Mouse (Mus musculus) intestine, embryonic 15.5 days (tissue): ENCODE measurements at regions not wholly inside any gene's neighbourhood (a gene's known extent, or its start where the extent isn't known, plus 50 kb on each side); places are given as distances from the start of the nearest gene placed in this dataset.

Experiments used
- ATAC-seq: fragments of 200-750 bp; cut with Nextera tagmentation; 2 replicates; pipeline ENCODE4 v1.8.0; 2017; ENCODE audit warnings: moderate TSS enrichment, moderate library complexity
- H3K27ac ChIP-seq: fragments of 300-500 bp; sonication (generic); 2 replicates; pipeline ENCODE4 v1.5.1; 2015; ENCODE audit warnings: mild to moderate bottlenecking, inconsistent platforms
- H3K27me3 ChIP-seq: fragments of 300-500 bp; sonication (generic); replicated peaks from 2 replicates; pipeline ENCODE4 v1.6.1; 2015; ENCODE audit warnings: inconsistent platforms
- H3K36me3 ChIP-seq: fragments of 300-500 bp; sonication (generic); 2 replicates; pipeline ENCODE4 v1.6.1; 2015; ENCODE audit warnings: inconsistent platforms
- H3K4me1 ChIP-seq: fragments of 300-500 bp; sonication (generic); replicated peaks from 2 replicates; pipeline ENCODE4 v1.6.1; 2015; ENCODE audit warnings: inconsistent platforms
- H3K4me2 ChIP-seq: fragments of 300-500 bp; sonication (generic); replicated peaks from 2 replicates; pipeline ENCODE4 v1.6.1; 2015; ENCODE audit warnings: mild to moderate bottlenecking, inconsistent platforms
- H3K4me3 ChIP-seq: fragments of 300-500 bp; sonication (generic); replicated peaks from 2 replicates; pipeline ENCODE4 v1.5.1; 2015; ENCODE audit warnings: inconsistent platforms
- H3K9ac ChIP-seq: fragments of 300-500 bp; sonication (generic); 2 replicates; pipeline ENCODE4 v1.6.1; 2015; ENCODE audit warnings: inconsistent platforms
- H3K9me3 ChIP-seq: fragments of 300-500 bp; sonication (generic); 2 replicates; pipeline ENCODE4 v1.6.1; 2016; ENCODE audit warnings: inconsistent platforms
- WGBS: fragments of 180-500 bp; shearing (Covaris S2); methylation state at CpG from one replicate; pipeline ENCODE4 v1.1.7; 2015; 5-methylcytosine and 5-hydroxymethylcytosine counted together

- Histone ChIP-seq H3K4me1 (no peaks in the 10 kb centered on the region), H3K36me3 (no peaks in the 10 kb centered on the region), H3K4me2 (no peak overlapping the region), H3K4me3 (no peak overlapping the region), H3K27me3 (no peaks in the 10 kb centered on the region), H3K9me3 (no peaks in the 10 kb centered on the region), H3K9ac (no peak overlapping the region), H3K27ac (no peak overlapping the region)
- ATAC-seq = no peak
- 72% methylated on average over 2 of the region's 2 CpGs for WGBS
Observed at GRCm38 (mm10) chr8:128065127-128065526, 293.3 kb upstream of the Nrp1 start.

- ATAC-seq = no peak
- Histone ChIP-seq H3K9ac (no peak overlapping the region), H3K36me3 (no peaks in the 10 kb centered on the region), H3K4me1 (no peaks in the 10 kb centered on the region), H3K4me2 (no peak overlapping the region), H3K27ac (no peak overlapping the region), H3K4me3 (no peak overlapping the region), H3K27me3 (no peaks in the 10 kb centered on the region), H3K9me3 (no peaks in the 10 kb centered on the region)
- 78% methylated on average over 7 of the region's 7 CpGs for whole genome bisulfite sequencing
Observed at GRCm38 (mm10) chr8:128065964-128066680, 292.3 kb upstream of the Nrp1 start.

GRCm38 (mm10) chr8:128069749-128070148, 288.7 kb upstream of the Nrp1 start:
- no peaks in the 10 kb centered on the region for H3K36me3 ChIP-seq
- no peaks in the 10 kb centered on the region for H3K4me1 ChIP-seq
- H3K9ac ChIP-seq = no peak overlapping the region
- H3K9me3 ChIP-seq = no peaks in the 10 kb centered on the region
- no peak for ATAC-seq
- no peak overlapping the region for H3K27ac ChIP-seq
- WGBS = 74% methylated on average over 2 of the region's 2 CpGs
- H3K4me2 ChIP-seq = no peak overlapping the region
- no peak overlapping the region for H3K4me3 ChIP-seq
- no peaks in the 10 kb centered on the region for H3K27me3 ChIP-seq

GRCm38 (mm10) chr8:128075566-128075965, 282.8 kb upstream of the Nrp1 start:
- no peaks in the 10 kb centered on the region for H3K27me3 ChIP-seq
- WGBS = 88% methylated on average over 1 of the region's 1 CpGs
- no peak for ATAC-seq
- H3K4me3 ChIP-seq = no peak overlapping the region
- no peaks in the 10 kb centered on the region for H3K4me1 ChIP-seq
- H3K9me3 ChIP-seq = no peaks in the 10 kb centered on the region
- H3K27ac ChIP-seq = no peak overlapping the region
- H3K36me3 ChIP-seq = no peaks in the 10 kb centered on the region
- no peak overlapping the region for H3K9ac ChIP-seq
- no peak overlapping the region for H3K4me2 ChIP-seq

- whole genome bisulfite sequencing = 87% methylated on average over 4 of the region's 4 CpGs
- Histone ChIP-seq H3K36me3 (no peaks in the 10 kb centered on the region), H3K4me2 (no peak overlapping the region), H3K4me1 (no peaks in the 10 kb centered on the region), H3K27me3 (no peaks in the 10 kb centered on the region), H3K9ac (no peak overlapping the region), H3K9me3 (no peaks in the 10 kb centered on the region), H3K4me3 (no peak overlapping the region), H3K27ac (no peak overlapping the region)
- ATAC-seq = no peak
Observed at GRCm38 (mm10) chr8:128076226-128076625, 282.2 kb upstream of the Nrp1 start.

- Histone ChIP-seq H3K27ac (no peak overlapping the region), H3K27me3 (no peaks in the 10 kb centered on the region), H3K4me2 (no peak overlapping the region), H3K36me3 (no peaks in the 10 kb centered on the region), H3K9ac (no peak overlapping the region), H3K9me3 (no peaks in the 10 kb centered on the region), H3K4me3 (no peak overlapping the region), H3K4me1 (no peaks in the 10 kb centered on the region)
- no peak for ATAC-seq
- 92% methylated on average over 1 of the region's 1 CpGs for WGBS
Observed at GRCm38 (mm10) chr8:128078740-128079139, 279.7 kb upstream of the Nrp1 start.

GRCm38 (mm10) chr8:128085800-128086199, 272.6 kb upstream of the Nrp1 start:
- H3K27me3 ChIP-seq = no peaks in the 10 kb centered on the region
- no peaks in the 10 kb centered on the region for H3K9me3 ChIP-seq
- WGBS = 58% methylated on average over 1 of the region's 1 CpGs
- H3K36me3 ChIP-seq = no peaks in the 10 kb centered on the region
- H3K9ac ChIP-seq = no peak overlapping the region
- ATAC-seq = no peak
- H3K27ac ChIP-seq = no peak overlapping the region
- H3K4me2 ChIP-seq = no peak overlapping the region
- no peaks in the 10 kb centered on the region for H3K4me1 ChIP-seq
- no peak overlapping the region for H3K4me3 ChIP-seq

- WGBS = 91% methylated on average over 1 of the region's 1 CpGs
- Histone ChIP-seq H3K9me3 (no peaks in the 10 kb centered on the region), H3K4me2 (no peak overlapping the region), H3K36me3 (no peaks in the 10 kb centered on the region), H3K4me1 (no peaks in the 10 kb centered on the region), H3K4me3 (no peak overlapping the region), H3K27ac (no peak overlapping the region), H3K9ac (no peak overlapping the region), H3K27me3 (no peaks in the 10 kb centered on the region)
- no peak for ATAC-seq
Observed at GRCm38 (mm10) chr8:128087500-128087899, 270.9 kb upstream of the Nrp1 start.

- Histone ChIP-seq H3K27me3 (no peaks in the 10 kb centered on the region), H3K9me3 (no peaks in the 10 kb centered on the region), H3K4me3 (no peak overlapping the region), H3K27ac (no peak overlapping the region), H3K4me1 (no peaks in the 10 kb centered on the region), H3K4me2 (no peak overlapping the region), H3K9ac (no peak overlapping the region), H3K36me3 (no peaks in the 10 kb centered on the region)
- ATAC-seq = no peak
- 87% methylated on average over 7 of the region's 7 CpGs for WGBS
Observed at GRCm38 (mm10) chr8:128092826-128093225, 265.6 kb upstream of the Nrp1 start.

GRCm38 (mm10) chr8:128095451-128095850, 263.0 kb upstream of the Nrp1 start:
- Histone ChIP-seq H3K4me1 (no peaks in the 10 kb centered on the region), H3K27me3 (no peaks in the 10 kb centered on the region), H3K4me2 (no peak overlapping the region), H3K4me3 (no peak overlapping the region), H3K27ac (no peak overlapping the region), H3K9ac (no peak overlapping the region), H3K36me3 (no peaks in the 10 kb centered on the region), H3K9me3 (no peaks in the 10 kb centered on the region)
- 88% methylated on average over 1 of the region's 1 CpGs for WGBS
- ATAC-seq = no peak

GRCm38 (mm10) chr8:128097601-128098000, 260.8 kb upstream of the Nrp1 start:
- Histone ChIP-seq H3K4me1 (no peaks in the 10 kb centered on the region), H3K36me3 (no peaks in the 10 kb centered on the region), H3K4me2 (no peak overlapping the region), H3K9me3 (no peaks in the 10 kb centered on the region), H3K4me3 (no peak overlapping the region), H3K27ac (no peak overlapping the region), H3K27me3 (no peaks in the 10 kb centered on the region), H3K9ac (no peak overlapping the region)
- no peak for ATAC-seq
- 85% methylated on average over 3 of the region's 3 CpGs for WGBS

GRCm38 (mm10) chr8:128103380-128103779, 255.0 kb upstream of the Nrp1 start:
- ATAC-seq = no peak
- WGBS = 93% methylated on average over 1 of the region's 1 CpGs
- H3K4me2 ChIP-seq = no peak overlapping the region
- H3K27me3 ChIP-seq = no peaks in the 10 kb centered on the region
- H3K4me1 ChIP-seq = no peaks in the 10 kb centered on the region
- no peak overlapping the region for H3K9ac ChIP-seq
- no peaks in the 10 kb centered on the region for H3K36me3 ChIP-seq
- no peaks in the 10 kb centered on the region for H3K9me3 ChIP-seq
- no peak overlapping the region for H3K27ac ChIP-seq
- no peak overlapping the region for H3K4me3 ChIP-seq

GRCm38 (mm10) chr8:128106569-128106968, 251.8 kb upstream of the Nrp1 start:
- no peaks in the 10 kb centered on the region for H3K4me1 ChIP-seq
- no peaks in the 10 kb centered on the region for H3K36me3 ChIP-seq
- no peak for ATAC-seq
- no peak overlapping the region for H3K9ac ChIP-seq
- no peak overlapping the region for H3K27ac ChIP-seq
- no peaks in the 10 kb centered on the region for H3K9me3 ChIP-seq
- no peak overlapping the region for H3K4me3 ChIP-seq
- H3K4me2 ChIP-seq = no peak overlapping the region
- 91% methylated on average over 2 of the region's 2 CpGs for WGBS
- no peaks in the 10 kb centered on the region for H3K27me3 ChIP-seq
